Mouse (Mus musculus): ENCODE results near the gene Kcnab3.

Kcnab3 gene

GRCm38 (mm10) chr11:69369990-69370816 is 44.1 kb downstream of the Kcnab3 start:
- peak; percentile 49 for DNase-seq (ENCODE audit: low spot score)

GRCm38 (mm10) chr11:69370817-69371215 is 44.8 kb downstream of the Kcnab3 start:
- peak; percentile 46 for DNase-seq (ENCODE audit: low spot score)

GRCm38 (mm10) chr11:69371601-69372000 is 45.5 kb downstream of the Kcnab3 start:
- DNase-seq (ENCODE audit: low spot score) = peak; percentile 33

- peak; percentile 22 for DNase-seq (ENCODE audit: low spot score)
Observed at GRCm38 (mm10) chr11:69372056-69372779, 46.2 kb downstream of the Kcnab3 start.

- peak; percentile 37 for DNase-seq (ENCODE audit: low spot score)
Observed at GRCm38 (mm10) chr11:69372780-69373170, 46.7 kb downstream of the Kcnab3 start.

- no peak for DNase-seq (ENCODE audit: low spot score)
Observed at GRCm38 (mm10) chr11:69373223-69373965, 47.3 kb downstream of the Kcnab3 start.

GRCm38 (mm10) chr11:69375646-69376045 is 49.6 kb downstream of the Kcnab3 start:
- no peak for DNase-seq (ENCODE audit: low spot score)

GRCm38 (mm10) chr11:69377766-69378165 is 51.7 kb downstream of the Kcnab3 start:
- no peak for DNase-seq (ENCODE audit: low spot score)

GRCm38 (mm10) chr11:69379600-69379999 is 53.5 kb downstream of the Kcnab3 start:
- no peak for DNase-seq (ENCODE audit: low spot score)

- no peak for DNase-seq (ENCODE audit: low spot score)
Observed at GRCm38 (mm10) chr11:69381356-69381755, 55.3 kb downstream of the Kcnab3 start.
